Mouse (Mus musculus) testis, adult 2 months (tissue): ENCODE measurements around the gene Daam2.

ENCODE experiments used
- CTCF ChIP-seq: fragments of 200-500 bp; IDR thresholded peaks from 2 replicates; pipeline ENCODE4 v1.5.1; 2012; ENCODE audit warnings: low read depth, mild to moderate bottlenecking, inconsistent platforms, low read length, moderate library complexity; ENCODE audit not compliant: control insufficient read depth, insufficient read depth, insufficient replicate concordance
- POLR2A ChIP-seq: fragments of 200-500 bp; IDR thresholded peaks from 2 replicates; pipeline ENCODE4 v1.6.1; 2012; ENCODE audit warnings: low read depth, mild to moderate bottlenecking, inconsistent platforms, low read length, moderate library complexity; ENCODE audit not compliant: control insufficient read depth

DNA sequence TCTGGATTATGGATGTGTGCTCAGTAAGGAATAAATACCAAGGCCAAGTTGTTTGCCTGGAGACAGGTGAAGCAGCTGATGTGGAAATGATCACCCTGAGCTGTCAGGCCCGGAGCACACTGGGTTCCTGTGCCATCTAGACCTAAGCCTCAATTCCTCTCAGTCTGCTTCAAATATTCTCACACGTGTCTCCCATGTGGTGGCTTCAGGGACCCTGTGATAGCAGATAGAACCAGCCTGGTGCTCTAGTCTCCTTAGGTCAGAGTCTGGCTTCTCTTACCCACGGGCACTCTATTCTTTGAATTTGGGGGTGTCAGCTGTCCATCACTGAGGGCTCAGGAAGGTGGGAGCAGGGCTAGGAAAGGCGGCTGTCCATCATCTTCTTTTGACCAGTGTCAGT lies 124.4 kb downstream of the Daam2 start:
- no peak for TF ChIP-seq POLR2A
- no peak for TF ChIP-seq CTCF
